Mouse (Mus musculus): ENCODE results near the gene 1700113H08Rik. TPM values are rescaled to one million over a fixed set of nuclear protein-coding genes. Genes with fewer than 3 reads are reported as not detected.

Gene 1700113H08Rik
- polyA plus RNA-seq, 1 experiment from 2014 or later = not detected

DNA sequence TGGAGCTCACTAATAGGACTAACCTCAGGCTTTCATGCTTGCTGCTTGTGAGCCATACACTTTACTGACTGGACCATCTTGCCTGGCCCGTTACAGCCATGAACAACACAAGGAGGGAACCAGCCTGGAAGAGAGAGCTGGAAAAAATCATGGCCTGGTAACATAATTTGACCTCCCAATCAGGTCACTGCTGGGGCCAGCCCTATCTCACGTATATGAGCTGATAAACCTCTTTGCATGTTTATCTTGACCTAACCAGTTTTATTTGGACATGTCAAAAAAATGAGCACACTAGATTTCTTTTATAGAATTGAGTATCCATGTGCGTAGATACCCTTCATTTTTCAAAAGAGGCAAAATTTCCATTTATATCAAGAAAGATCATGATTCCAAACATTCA lies 213.9 kb downstream of the 1700113H08Rik start:
- Histone ChIP-seq H3K4me3 (replicated peaks) (no peak overlapping the region), H3K4me2 (replicated peaks) (no peak overlapping the region), H3K9me3 (no peaks in the 10 kb centered on the region), H3K4me1 (replicated peaks) (no peaks in the 10 kb centered on the region), H3K9ac (no peak overlapping the region), H3K27ac (no peak overlapping the region), H3K36me3 (no peaks in the 10 kb centered on the region), H3K27me3 (replicated peaks) (no peaks in the 10 kb centered on the region)
- WGBS = 45% methylated on average over 3 of the region's 3 CpGs
- no peak for ATAC-seq

GRCm38 (mm10) chr10:87272133-87272622 lies 214.3 kb downstream of the 1700113H08Rik start:
- no peak for ATAC-seq
- no peak overlapping the region for H3K27ac ChIP-seq
- WGBS = 48% methylated on average over 8 of the region's 8 CpGs

GRCm38 (mm10) chr10:87275075-87275474 lies 217.2 kb downstream of the 1700113H08Rik start:
- no peaks in the 10 kb centered on the region for H3K27me3 ChIP-seq (replicated peaks)
- no peaks in the 10 kb centered on the region for H3K4me1 ChIP-seq (replicated peaks)
- no peak overlapping the region for H3K4me2 ChIP-seq (replicated peaks)
- H3K4me3 ChIP-seq (replicated peaks) = no peak overlapping the region
- H3K27ac ChIP-seq = no peak overlapping the region
- no peaks in the 10 kb centered on the region for H3K9me3 ChIP-seq
- no peaks in the 10 kb centered on the region for H3K36me3 ChIP-seq
- ATAC-seq = no peak
- no peak overlapping the region for H3K9ac ChIP-seq

More at GRCm38 (mm10) chr10:87272133-87272622, 214.3 kb downstream of the 1700113H08Rik start:
- no peak overlapping the region for H3K9ac ChIP-seq
- no peak overlapping the region for H3K4me3 ChIP-seq (replicated peaks)
- H3K36me3 ChIP-seq = no peaks in the 10 kb centered on the region
- H3K27me3 ChIP-seq (replicated peaks) = no peaks in the 10 kb centered on the region
- no peaks in the 10 kb centered on the region for H3K4me1 ChIP-seq (replicated peaks)
- H3K4me2 ChIP-seq (replicated peaks) = no peak overlapping the region
- no peaks in the 10 kb centered on the region for H3K9me3 ChIP-seq

Other genes with a start within 250 kb of the 1700113H08Rik start
- gene Stab2, start 50.0 kb upstream of the 1700113H08Rik start, polyA plus RNA-seq (2015; fragmentation: Nextera tagmentation; extraction: Ambion mirVana) = 1.1 TPM in 2 replicates

Measured in intestine, embryonic 15.5 days (tissue).